Mouse (Mus musculus) cortical plate, adult 2 months (tissue): ENCODE measurements around the gene Ppp1r12b.

Source experiments
- CTCF ChIP-seq: fragments of 200-500 bp; IDR thresholded peaks from 2 replicates; pipeline ENCODE4 v1.5.1; 2011; ENCODE audit warnings: mild to moderate bottlenecking, control low read depth, low read length; ENCODE audit not compliant: insufficient read depth; ENCODE audit errors: extremely low read depth
- POLR2A ChIP-seq: fragments of 200-500 bp; IDR thresholded peaks from 2 replicates; pipeline ENCODE4 v1.6.1; 2011; ENCODE audit warnings: mild to moderate bottlenecking, low read length, control low read depth; ENCODE audit not compliant: insufficient read depth; ENCODE audit errors: extremely low read depth

DNA sequence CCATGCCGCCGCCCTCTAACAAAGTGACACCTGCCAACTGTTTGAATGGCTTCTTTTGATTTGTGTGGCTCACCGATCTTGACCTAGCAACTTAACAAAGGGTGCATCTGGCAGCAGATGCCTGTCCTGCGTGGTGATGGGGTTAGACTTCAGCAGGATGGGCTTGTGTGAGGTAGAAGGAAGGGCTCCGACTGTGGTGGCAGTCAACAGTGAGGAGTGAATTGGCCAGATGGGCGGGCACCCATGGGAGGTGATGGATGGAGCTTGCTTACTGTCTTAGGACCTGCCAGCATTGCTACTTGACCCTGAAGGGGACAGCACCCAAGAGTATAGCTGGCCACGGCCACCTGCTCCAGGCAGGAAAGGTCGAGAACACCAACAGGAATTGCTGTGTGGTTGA lies 241.6 kb downstream of the Ppp1r12b start:
- no peak for TF ChIP-seq CTCF
- no peak for TF ChIP-seq POLR2A
